Mouse (Mus musculus) stomach, postnatal 0 days (tissue): ENCODE results near the gene Ltb4r2. TPM values are rescaled to one million over a fixed set of nuclear protein-coding genes. Genes with fewer than 3 reads are reported as not detected.

Source experiments
- ATAC-seq: fragments of 200-750 bp; cut with Nextera tagmentation; 2 replicates; pipeline ENCODE4 v1.8.0; 2017; ENCODE audit not compliant: low FRiP score, low TSS enrichment
- DNase-seq: peaks from one replicate; pipeline ENCODE4 v3.0.0-alpha.2; 2016; ENCODE audit warnings: low spot score
- H3K27ac ChIP-seq: fragments of 300-500 bp; sonication (generic); replicated peaks from 2 replicates; pipeline ENCODE4 v1.5.1; 2014; ENCODE audit warnings: mild to moderate bottlenecking, control low read depth
- H3K27me3 ChIP-seq: fragments of 300-500 bp; sonication (generic); 2 replicates; pipeline ENCODE4 v1.6.1; 2014; ENCODE audit warnings: low read length; ENCODE audit not compliant: control insufficient read depth, insufficient read depth
- H3K36me3 ChIP-seq: fragments of 300-500 bp; sonication (generic); 2 replicates; pipeline ENCODE4 v1.6.1; 2014; ENCODE audit warnings: low read length, mixed read lengths; ENCODE audit not compliant: control insufficient read depth, insufficient read depth
- H3K4me1 ChIP-seq: fragments of 300-500 bp; sonication (generic); replicated peaks from 2 replicates; pipeline ENCODE4 v1.6.1; 2014; ENCODE audit warnings: antibody characterized with exemption; ENCODE audit not compliant: control insufficient read depth, insufficient read depth
- H3K4me2 ChIP-seq: fragments of 300-500 bp; sonication (generic); replicated peaks from 2 replicates; pipeline ENCODE4 v1.6.1; 2014; ENCODE audit warnings: low read depth, mild to moderate bottlenecking, control low read depth, moderate library complexity
- H3K4me3 ChIP-seq: fragments of 300-500 bp; sonication (generic); 2 replicates; pipeline ENCODE4 v1.5.1; 2014; ENCODE audit warnings: low read depth, low read length, control low read depth
- H3K9ac ChIP-seq: fragments of 300-500 bp; sonication (generic); 2 replicates; pipeline ENCODE4 v1.6.1; 2014; ENCODE audit warnings: mild to moderate bottlenecking, low read length, control low read depth, mixed read lengths
- H3K9me3 ChIP-seq: fragments of 300-500 bp; sonication (generic); 2 replicates; pipeline ENCODE4 v1.6.1; 2016; ENCODE audit warnings: low read length; ENCODE audit not compliant: control insufficient read depth
- CTCF ChIP-seq: IDR thresholded peaks from 2 replicates; pipeline ENCODE4 v1.5.1; 2016; ENCODE audit warnings: antibody characterized with exemption, low read depth, mild to moderate bottlenecking, moderate library complexity
- EP300 ChIP-seq: optimal IDR thresholded peaks from 2 replicates; pipeline ENCODE3; 2016; ENCODE audit warnings: antibody characterized with exemption
- WGBS: fragments of 180-500 bp; shearing (Covaris S2); extraction: QIAGEN DNeasy Blood & Tissue Kit; methylation state at CpG from one replicate; pipeline ENCODE4 v1.1.7; 2014; 5-methylcytosine and 5-hydroxymethylcytosine counted together
- polyA plus RNA-seq: library from polyadenylated mRNA; unstranded; fragments of >200 nt; fragmentation: Nextera tagmentation; extraction: Ambion mirVana; gene quantifications from 2 replicates; pipeline ENCODE4 v1.2.1, GENCODE M21; 2015

Ltb4r2 gene
- polyA plus RNA-seq, 1 experiment from 2014 or later, result 3.2 TPM

DNA sequence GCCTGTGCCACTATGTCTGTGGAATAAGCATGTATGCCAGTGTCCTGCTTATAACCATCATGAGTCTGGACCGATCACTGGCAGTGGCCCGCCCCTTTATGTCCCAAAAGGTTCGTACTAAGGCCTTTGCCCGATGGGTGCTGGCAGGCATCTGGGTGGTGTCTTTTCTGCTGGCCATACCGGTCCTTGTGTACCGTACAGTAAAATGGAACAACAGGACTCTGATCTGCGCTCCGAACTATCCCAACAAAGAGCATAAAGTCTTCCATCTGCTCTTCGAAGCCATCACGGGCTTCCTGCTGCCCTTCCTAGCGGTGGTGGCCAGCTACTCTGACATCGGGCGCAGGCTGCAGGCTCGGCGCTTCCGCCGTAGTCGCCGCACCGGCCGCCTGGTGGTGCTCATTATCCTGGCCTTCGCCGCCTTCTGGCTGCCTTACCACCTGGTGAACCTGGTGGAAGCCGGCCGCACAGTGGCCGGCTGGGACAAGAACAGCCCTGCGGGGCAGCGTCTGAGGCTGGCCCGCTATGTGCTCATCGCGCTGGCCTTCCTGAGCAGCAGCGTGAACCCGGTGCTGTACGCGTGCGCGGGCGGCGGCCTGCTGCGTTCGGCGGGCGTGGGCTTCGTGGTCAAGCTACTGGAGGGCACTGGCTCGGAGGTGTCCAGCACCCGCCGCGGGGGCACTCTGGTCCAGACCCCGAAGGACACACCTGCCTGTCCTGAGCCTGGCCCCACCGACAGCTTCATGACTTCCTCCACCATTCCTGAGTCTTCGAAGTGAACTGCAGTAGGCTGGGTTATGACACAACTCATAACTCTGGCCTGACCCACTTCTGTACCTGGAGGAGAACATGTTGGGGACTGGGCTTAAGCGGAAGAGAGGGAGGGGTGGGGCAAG is 6.5 kb downstream of the Ltb4r2 start:
- 10% methylated on average over 52 of the region's 52 CpGs for WGBS
- Histone ChIP-seq H3K9me3 (no peaks in the 10 kb centered on the region), H3K27ac (peak overlapping the region; percentile 67), H3K27me3 (no peaks in the 10 kb centered on the region), H3K4me3 (peak overlapping the region; percentile 34), H3K36me3 (no peaks in the 10 kb centered on the region), H3K4me1 (peaks cover 4% of the 10 kb centered on the region; the same call in 1 of the 2 replicates), H3K4me2 (peak overlapping the region; percentile 64), H3K9ac (peak overlapping the region; percentile 54)
- no peak for TF ChIP-seq EP300
- peak; percentile 77 for TF ChIP-seq CTCF
- ATAC-seq, result peak; percentile 76
- DNase-seq, result peak; percentile 80

DNA sequence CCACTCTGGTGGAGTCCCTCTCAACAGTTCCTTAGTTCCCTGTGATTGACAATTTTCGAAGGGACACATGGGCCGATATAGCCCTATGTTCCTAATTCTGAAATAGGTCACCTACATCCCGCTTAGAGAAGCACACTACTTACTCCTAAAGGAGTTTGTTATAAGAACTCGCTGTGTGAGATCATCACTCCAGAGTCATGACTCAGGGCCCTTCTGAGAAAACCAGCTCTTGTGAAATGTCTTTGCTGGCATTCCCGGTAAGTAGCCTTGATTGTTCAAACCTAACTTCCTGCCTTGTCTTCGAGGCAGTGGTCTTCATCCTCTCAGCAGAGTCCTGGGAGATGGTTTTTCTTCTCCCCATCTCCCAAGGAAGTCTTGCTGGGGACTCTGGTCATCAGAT is 7.3 kb downstream of the Ltb4r2 start:
- Histone ChIP-seq H3K9me3 (no peaks in the 10 kb centered on the region), H3K4me2 (no peak overlapping the region), H3K36me3 (no peaks in the 10 kb centered on the region), H3K27ac (peak overlapping the region; percentile 67; the same call in 1 of the 2 replicates), H3K9ac (no peak overlapping the region), H3K27me3 (no peaks in the 10 kb centered on the region), H3K4me1 (0 out of 2 replicates have a peak, but pooled peaks cover 2% of the 10 kb centered on the region), H3K4me3 (no peak overlapping the region)
- DNase-seq (no peak), ATAC-seq (peak; percentile 19; the same call in 1 of the 2 replicates)
- TF ChIP-seq CTCF (no peak), EP300 (no peak)
- 75% methylated on average over 6 of the region's 6 CpGs for WGBS

DNA sequence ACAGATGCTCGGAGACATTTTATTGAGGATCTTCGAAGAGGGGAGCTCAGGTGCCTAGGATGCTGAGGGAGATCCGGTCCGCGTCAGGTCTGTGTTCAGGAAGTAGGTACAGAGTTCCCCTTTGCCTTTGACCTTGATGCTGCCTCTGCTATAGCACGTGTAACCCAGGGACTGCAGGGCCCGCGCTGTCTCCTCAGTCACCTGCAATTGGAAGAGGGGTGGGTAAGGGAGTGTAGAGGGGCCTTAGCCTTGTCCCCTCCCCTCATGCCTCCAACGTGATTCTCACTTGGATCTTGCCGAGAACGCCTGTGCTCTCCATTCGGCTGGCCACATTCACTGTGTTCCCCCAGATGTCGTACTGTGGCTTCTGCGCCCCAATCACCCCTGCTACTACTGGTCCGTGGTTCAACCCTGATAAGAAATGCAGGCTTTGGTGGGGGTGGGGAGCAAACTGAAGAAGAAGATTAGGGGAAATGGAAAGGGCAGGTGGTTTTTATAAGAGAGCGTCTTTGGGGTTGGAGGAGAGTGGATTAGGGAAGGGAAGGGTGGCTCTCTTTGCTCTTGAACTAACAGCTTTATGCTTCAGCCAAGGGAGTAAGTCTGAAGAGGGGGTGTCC is 8.0 kb downstream of the Ltb4r2 start:
- DNase-seq (no peak), ATAC-seq (peak; percentile 14; the same call in 1 of the 2 replicates)
- TF ChIP-seq EP300 (no peak), CTCF (no peak)
- Histone ChIP-seq H3K27me3 (no peaks in the 10 kb centered on the region), H3K9ac (no peak overlapping the region), H3K4me2 (no peak overlapping the region), H3K4me1 (0 out of 2 replicates have a peak, but pooled peaks cover 2% of the 10 kb centered on the region), H3K9me3 (no peaks in the 10 kb centered on the region), H3K27ac (no peak overlapping the region), H3K36me3 (no peaks in the 10 kb centered on the region), H3K4me3 (no peak overlapping the region)
- WGBS, result 76% methylated on average over 16 of the region's 16 CpGs

DNA sequence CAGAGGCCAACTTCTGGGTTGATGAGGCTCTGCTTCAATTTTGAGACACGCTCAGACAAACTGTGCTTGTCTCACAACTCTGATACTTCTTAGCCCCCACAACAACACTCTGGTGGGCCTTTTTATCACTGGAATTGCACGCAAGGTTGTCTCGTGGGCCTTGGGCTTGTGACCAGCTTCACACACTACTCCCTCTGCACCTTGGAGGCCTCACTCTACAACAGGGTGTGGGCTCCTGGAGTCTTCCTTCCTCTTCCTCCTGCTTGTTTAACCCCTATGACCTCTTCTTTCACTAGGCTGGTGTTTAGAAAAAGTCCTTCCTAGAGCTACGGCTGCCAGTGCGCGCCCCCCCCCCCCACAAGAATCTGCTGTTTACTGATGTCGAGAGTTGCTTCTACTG is 15.5 kb downstream of the Ltb4r2 start:
- ATAC-seq, result no peak
- no peak for TF ChIP-seq CTCF
- no peak for TF ChIP-seq EP300
- DNase-seq, result no peak
- WGBS, result 35% methylated on average over 7 of the region's 7 CpGs
- no peak overlapping the region for H3K27ac ChIP-seq
- no peaks in the 10 kb centered on the region for H3K27me3 ChIP-seq
- H3K9ac ChIP-seq, result no peak overlapping the region
- H3K9me3 ChIP-seq, result no peaks in the 10 kb centered on the region
- H3K36me3 ChIP-seq, result no peaks in the 10 kb centered on the region
- no peaks in the 10 kb centered on the region for H3K4me1 ChIP-seq
- no peak overlapping the region for H3K4me3 ChIP-seq
- H3K4me2 ChIP-seq, result no peak overlapping the region

DNA sequence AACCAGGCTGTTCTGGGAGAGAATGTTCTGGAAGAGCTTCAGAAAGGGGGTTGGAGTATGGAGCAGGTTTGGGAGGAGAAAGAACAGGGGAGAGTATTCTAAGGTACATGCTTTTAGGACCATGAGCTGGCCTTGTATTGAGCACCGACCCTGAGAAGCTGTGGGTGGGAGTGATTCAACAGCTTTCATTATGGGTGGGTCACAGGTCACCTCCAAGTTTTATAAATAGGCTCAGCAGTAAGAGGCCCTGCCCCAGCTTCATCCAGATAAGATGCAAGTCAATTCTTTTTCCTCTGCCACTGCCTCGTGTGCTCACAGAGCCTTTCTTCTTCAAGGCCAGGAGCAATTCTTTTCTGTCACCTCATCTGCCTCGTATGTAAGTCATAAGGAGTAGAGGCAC is 15.9 kb downstream of the Ltb4r2 start:
- no peaks in the 10 kb centered on the region for H3K27me3 ChIP-seq
- H3K36me3 ChIP-seq, result no peaks in the 10 kb centered on the region
- no peak overlapping the region for H3K4me3 ChIP-seq
- TF ChIP-seq EP300 (no peak), CTCF (no peak)
- no peak overlapping the region for H3K4me2 ChIP-seq
- no peaks in the 10 kb centered on the region for H3K4me1 ChIP-seq
- ATAC-seq (0 out of 2 replicates have a peak, but pooled peaks have one; percentile 9), DNase-seq (no peak)
- 0 out of 2 replicates have a peak overlapping the region, but pooled peaks have one; percentile 18 for H3K9ac ChIP-seq
- no peaks in the 10 kb centered on the region for H3K9me3 ChIP-seq
- no peak overlapping the region for H3K27ac ChIP-seq
- 8% methylated on average over 3 of the region's 3 CpGs for WGBS
